Mouse (Mus musculus) ES-Bruce4 (cell line): ENCODE data around the gene Ptgs1. TPM values are rescaled to one million over a fixed set of nuclear protein-coding genes. Genes with fewer than 3 reads are reported as not detected.

Source experiments
- H3K27ac ChIP-seq: 2 replicates; pipeline ENCODE4 v1.5.1; 2012; ENCODE audit warnings: low read length, inconsistent platforms; ENCODE audit not compliant: insufficient read depth
- H3K27me3 ChIP-seq: 2 replicates; pipeline ENCODE4 v1.6.1; 2012; ENCODE audit warnings: mild to moderate bottlenecking, low read length, inconsistent platforms; ENCODE audit not compliant: control insufficient read depth, poor library complexity, insufficient read depth, severe bottlenecking
- H3K36me3 ChIP-seq: 2 replicates; pipeline ENCODE4 v1.6.1; 2012; ENCODE audit warnings: inconsistent platforms, mild to moderate bottlenecking, low read length, moderate library complexity; ENCODE audit not compliant: control insufficient read depth, poor library complexity, insufficient read depth, severe bottlenecking
- H3K4me1 ChIP-seq: one replicate; pipeline ENCODE4 v1.8.1; 2011; ENCODE audit warnings: low read length; ENCODE audit not compliant: control insufficient read depth, insufficient read depth
- H3K4me3 ChIP-seq: 2 replicates; pipeline ENCODE4 v1.5.1; 2011; ENCODE audit warnings: low read depth, mild to moderate bottlenecking, low read length
- H3K9ac ChIP-seq: 2 replicates; pipeline ENCODE4 v1.6.1; 2012; ENCODE audit warnings: low read depth, mild to moderate bottlenecking, inconsistent platforms; ENCODE audit not compliant: poor library complexity, severe bottlenecking
- H3K9me3 ChIP-seq: replicated peaks from 2 replicates; pipeline ENCODE4 v1.6.1; 2012; ENCODE audit warnings: mild to moderate bottlenecking, low read length, inconsistent platforms; ENCODE audit not compliant: control insufficient read depth, poor library complexity, insufficient read depth, severe bottlenecking
- CTCF ChIP-seq: IDR thresholded peaks from one replicate; pipeline ENCODE4 v1.8.1; 2011; ENCODE audit warnings: low read depth, low read length
- EP300 ChIP-seq: IDR thresholded peaks from 2 replicates; pipeline ENCODE4 v1.6.1; 2011; ENCODE audit warnings: low read depth, low read length; ENCODE audit not compliant: insufficient read depth
- POLR2A ChIP-seq: IDR thresholded peaks from one replicate; pipeline ENCODE4 v1.8.1; 2011; ENCODE audit warnings: low read length; ENCODE audit not compliant: insufficient read depth
- polyA plus RNA-seq: library from polyadenylated mRNA; stranded (reverse); fragments of >200 nt; gene quantifications from 2 replicates; pipeline ENCODE4 v1.2.4, GENCODE M21; 2011; ENCODE audit warnings: low read depth; ENCODE audit not compliant: missing spikeins, insufficient read depth, insufficient read length

Gene Ptgs1
- polyA plus RNA-seq, 1 experiment = 2.2 TPM

DNA sequence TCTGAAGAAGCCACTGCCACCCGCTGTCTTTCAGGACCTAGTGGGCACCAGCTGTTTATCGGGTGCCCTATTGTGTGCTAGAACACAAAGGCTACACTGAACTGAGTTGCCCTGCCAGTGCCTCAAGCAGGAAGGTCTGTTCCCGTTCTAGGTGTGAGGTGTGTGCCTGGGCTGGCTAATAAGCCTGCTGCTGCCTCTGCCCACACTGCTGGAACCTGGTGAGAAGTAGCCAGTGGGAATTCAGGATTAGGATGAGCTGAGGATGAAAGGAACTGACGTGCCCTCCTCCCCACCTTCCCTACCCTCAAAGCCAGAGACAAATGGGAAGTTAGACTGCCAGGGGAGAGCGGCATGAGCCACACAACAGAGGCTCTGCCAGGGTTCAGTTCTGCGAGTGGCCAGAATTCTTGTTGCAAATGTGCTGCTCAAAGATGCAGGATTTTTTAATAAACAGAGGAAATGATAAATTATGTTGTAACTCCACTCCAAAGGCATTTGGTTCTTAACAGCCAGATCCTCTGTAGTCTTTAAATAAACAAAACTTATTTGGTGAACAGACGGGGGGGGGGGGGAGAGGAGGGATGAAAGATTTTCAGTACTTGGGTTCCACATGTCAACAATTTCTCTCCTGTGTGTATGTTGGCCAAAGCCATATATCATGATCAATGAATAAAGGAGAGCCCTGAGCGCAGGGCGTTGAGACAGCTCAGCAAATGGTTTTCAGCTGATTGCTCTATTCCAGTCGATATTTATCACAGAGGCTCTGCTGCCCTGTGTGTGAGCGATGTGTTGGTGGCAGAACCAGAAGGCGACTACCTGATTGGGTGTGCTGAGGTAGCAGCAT is 38.9 kb upstream of the Ptgs1 start:
- no peak overlapping the region for H3K4me3 ChIP-seq
- TF ChIP-seq EP300 = no peak
- TF ChIP-seq CTCF = no peak
- TF ChIP-seq POLR2A = no peak
- H3K27me3 ChIP-seq = no peaks in the 10 kb centered on the region
- no peak overlapping the region for H3K9ac ChIP-seq
- H3K9me3 ChIP-seq = no peaks in the 10 kb centered on the region
- H3K27ac ChIP-seq = no peak overlapping the region
- H3K36me3 ChIP-seq = no peaks in the 10 kb centered on the region
- H3K4me1 ChIP-seq = no peaks in the 10 kb centered on the region

DNA sequence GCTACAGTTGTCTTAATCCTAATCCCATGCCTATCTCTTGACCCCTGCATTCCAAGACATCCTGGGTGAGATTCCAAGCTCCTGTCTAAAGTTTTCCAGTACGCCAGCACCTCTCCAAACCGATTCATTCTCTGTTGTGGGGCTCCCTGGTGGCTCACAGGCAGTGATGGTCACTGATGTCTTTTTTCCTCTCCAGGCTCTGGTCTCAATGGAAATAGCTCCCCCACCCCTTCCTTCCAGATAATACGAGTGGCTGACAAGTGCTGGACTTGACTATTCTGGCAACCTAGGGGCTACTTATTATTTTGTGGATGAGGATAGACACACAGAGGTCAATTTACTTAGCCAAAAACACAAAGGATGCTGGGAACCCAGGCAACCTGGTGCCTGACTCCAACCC is 33.2 kb upstream of the Ptgs1 start:
- H3K27me3 ChIP-seq = peaks cover 13% of the 10 kb centered on the region
- H3K9me3 ChIP-seq = no peaks in the 10 kb centered on the region
- TF ChIP-seq CTCF (no peak), POLR2A (no peak), EP300 (no peak)

DNA sequence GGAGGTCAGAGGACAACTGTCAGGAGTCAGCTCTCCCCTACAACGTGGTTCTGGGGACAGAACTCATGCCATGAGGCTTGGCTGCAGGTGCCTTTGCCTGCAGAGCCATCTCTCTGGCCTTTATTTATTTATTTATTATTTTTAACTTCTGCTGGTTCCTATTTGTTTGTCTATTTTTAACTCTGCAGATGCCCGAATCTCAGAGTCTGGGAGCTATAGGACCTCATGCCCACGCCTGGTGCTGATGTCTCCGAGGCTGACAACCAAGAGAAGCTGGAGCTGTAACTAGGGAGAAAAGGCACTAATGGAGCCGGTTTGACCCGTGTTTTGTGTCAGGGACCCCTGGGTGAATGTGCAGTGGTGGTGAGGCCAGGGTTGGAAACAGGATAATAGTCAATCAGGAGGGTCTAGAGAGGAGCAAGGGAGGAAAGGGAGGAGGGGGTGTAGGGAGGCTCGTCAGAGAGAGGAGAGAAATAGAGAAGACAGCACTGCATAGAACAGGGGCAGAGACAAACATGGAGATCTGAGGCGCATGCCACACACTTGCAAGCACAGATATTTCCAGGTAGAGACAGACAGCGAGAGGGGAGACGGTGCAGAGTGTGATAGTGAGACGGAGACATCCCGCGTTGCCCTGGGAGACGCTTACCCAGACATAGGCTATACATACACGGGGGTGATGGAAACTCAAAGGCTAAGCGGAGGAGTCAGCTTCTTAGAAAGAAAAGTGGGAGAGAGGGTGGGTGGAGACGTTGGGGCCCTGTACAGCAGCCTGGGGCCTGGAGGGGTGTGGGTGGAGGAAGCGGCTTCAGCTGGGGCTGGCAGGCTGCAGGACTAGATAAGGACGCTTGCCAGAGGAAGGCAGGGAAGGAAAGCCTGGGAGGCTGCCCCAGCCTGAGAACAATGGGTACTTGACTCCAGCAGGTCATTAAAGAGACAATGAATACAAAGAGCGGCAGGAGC is 32.0 kb upstream of the Ptgs1 start:
- Histone ChIP-seq H3K9ac (no peak overlapping the region), H3K9me3 (no peaks in the 10 kb centered on the region), H3K27me3 (peaks cover 13% of the 10 kb centered on the region), H3K4me1 (no peaks in the 10 kb centered on the region), H3K27ac (no peak overlapping the region), H3K4me3 (no peak overlapping the region), H3K36me3 (no peaks in the 10 kb centered on the region)
- no peak for TF ChIP-seq POLR2A
- TF ChIP-seq EP300 = 0 out of 2 replicates have a peak, but pooled peaks have one; percentile 49

More for the DNA sequence above, 33.2 kb upstream of the Ptgs1 start:
- Histone ChIP-seq H3K9ac (no peak overlapping the region), H3K27ac (no peak overlapping the region), H3K4me3 (no peak overlapping the region), H3K4me1 (no peaks in the 10 kb centered on the region), H3K36me3 (no peaks in the 10 kb centered on the region)

DNA sequence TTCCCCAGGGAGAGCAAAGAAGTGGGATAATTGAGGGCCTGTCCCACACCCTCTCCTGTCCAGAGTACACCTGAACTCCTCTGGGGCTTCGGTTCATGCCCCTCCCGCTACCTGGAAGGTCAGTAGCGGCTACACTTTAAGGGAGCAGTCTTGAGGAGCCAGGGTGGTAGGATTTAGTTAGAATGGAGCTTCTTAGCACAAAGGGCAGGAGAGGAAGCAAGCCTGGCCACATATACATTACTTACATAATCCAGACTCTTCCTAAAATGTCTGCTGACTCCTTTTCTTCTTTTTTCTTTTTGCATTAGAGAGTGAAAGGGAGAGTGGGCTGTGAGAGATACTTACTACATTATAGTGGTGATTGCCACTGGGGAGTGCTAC is 31.4 kb upstream of the Ptgs1 start:
- peak; percentile 0; the same call in 1 of the 2 replicates for TF ChIP-seq EP300
- TF ChIP-seq CTCF = no peak
- no peak for TF ChIP-seq POLR2A
- Histone ChIP-seq H3K27ac (no peak overlapping the region), H3K9me3 (no peaks in the 10 kb centered on the region), H3K4me1 (no peaks in the 10 kb centered on the region), H3K9ac (no peak overlapping the region), H3K36me3 (no peaks in the 10 kb centered on the region), H3K4me3 (no peak overlapping the region), H3K27me3 (peaks cover 13% of the 10 kb centered on the region)

DNA sequence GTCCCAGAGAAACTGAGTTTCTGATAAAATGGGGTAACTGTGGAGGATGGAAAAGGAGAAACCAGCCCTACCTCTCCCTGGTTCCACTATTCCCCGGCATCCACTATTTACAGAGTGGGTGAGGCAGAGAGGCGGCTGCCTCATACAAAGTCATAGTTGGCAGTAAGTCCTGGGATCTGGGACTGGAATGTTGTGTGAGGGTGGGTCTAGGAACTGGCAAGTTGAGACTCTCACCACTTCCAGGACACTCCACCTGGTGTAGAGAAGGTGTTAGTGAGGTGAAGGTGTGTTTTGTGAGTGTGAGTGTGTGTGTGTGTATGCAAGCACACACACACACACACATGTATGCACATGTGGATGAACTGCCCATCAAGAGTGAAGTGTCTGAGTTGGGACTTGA is 29.4 kb upstream of the Ptgs1 start:
- Histone ChIP-seq H3K9me3 (no peaks in the 10 kb centered on the region), H3K9ac (no peak overlapping the region), H3K27me3 (peaks cover 13% of the 10 kb centered on the region), H3K36me3 (no peaks in the 10 kb centered on the region), H3K4me1 (no peaks in the 10 kb centered on the region), H3K4me3 (no peak overlapping the region), H3K27ac (no peak overlapping the region)
- no peak for TF ChIP-seq POLR2A
- no peak for TF ChIP-seq EP300
- no peak for TF ChIP-seq CTCF
